Mouse (Mus musculus) kidney, adult 9 months (tissue): ENCODE results near the gene Sbds.

ENCODE experiments used
- DNase-seq: peaks from one replicate; pipeline ENCODE4 v3.0.0; 2022

Sbds gene

DNA sequence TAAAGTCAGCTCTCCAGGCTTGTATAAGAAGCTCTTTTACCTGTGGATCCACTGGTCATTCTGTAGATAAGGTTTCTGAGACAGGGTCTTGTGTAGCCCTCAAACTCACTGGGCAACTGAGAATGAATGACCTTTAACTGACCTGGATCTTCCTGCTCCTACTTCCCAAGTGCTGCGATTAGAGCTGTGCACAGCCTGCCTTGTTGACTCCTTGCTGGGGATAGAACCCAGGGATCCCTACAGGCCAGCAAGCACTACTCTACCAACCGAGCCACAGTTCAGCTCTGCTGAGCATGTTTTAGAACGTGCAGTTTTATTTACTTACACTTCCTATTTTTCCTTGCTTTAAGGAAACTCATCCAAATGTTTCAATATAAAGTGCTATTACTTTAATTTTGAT lies 57.9 kb downstream of the Sbds start:
- DNase-seq: no peak

DNA sequence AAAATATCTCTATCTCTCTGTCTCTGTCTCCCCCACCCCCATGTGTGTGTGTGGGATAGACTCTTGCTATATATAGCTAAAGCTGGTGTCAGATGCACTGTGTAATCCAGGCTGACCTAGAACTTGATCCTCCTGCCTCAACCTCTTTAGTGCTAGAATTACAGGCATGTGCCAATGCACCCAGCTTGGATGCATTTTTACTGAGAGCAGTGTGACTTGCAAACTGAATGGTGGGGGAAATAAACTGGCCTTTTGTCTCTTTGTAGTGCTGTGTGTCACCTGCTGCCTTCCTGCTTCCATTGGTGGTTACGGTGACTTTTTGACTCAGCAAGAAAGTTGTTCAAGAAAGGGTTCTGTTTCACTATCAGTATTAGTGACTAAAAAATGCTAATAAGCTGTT lies 59.0 kb downstream of the Sbds start:
- DNase-seq: no peak
